Mouse (Mus musculus) lung, embryonic 14.5 days (tissue): ENCODE data around the gene Nit2. TPM values are rescaled to one million over a fixed set of nuclear protein-coding genes. Genes with fewer than 3 reads are reported as not detected.

Source experiments
- ATAC-seq: fragments of 200-750 bp; cut with Nextera tagmentation; 2 replicates; pipeline ENCODE4 v1.8.0; 2017; ENCODE audit warnings: mild to moderate bottlenecking, moderate TSS enrichment, moderate library complexity; ENCODE audit not compliant: insufficient read depth
- DNase-seq: peaks from one replicate; pipeline ENCODE4 v3.0.0-alpha.2; 2015
- H3K27ac ChIP-seq: fragments of 300-500 bp; sonication (generic); 2 replicates; pipeline ENCODE4 v1.5.1; 2014; ENCODE audit warnings: low read depth, mild to moderate bottlenecking, moderate library complexity
- H3K27me3 ChIP-seq: fragments of 300-500 bp; sonication (generic); 2 replicates; pipeline ENCODE4 v1.6.1; 2014; ENCODE audit warnings: low read length, control low read depth; ENCODE audit not compliant: insufficient read depth
- H3K36me3 ChIP-seq: fragments of 300-500 bp; sonication (generic); 2 replicates; pipeline ENCODE4 v1.6.1; 2014; ENCODE audit warnings: control low read depth; ENCODE audit not compliant: insufficient read depth
- H3K4me1 ChIP-seq: fragments of 300-500 bp; sonication (generic); 2 replicates; pipeline ENCODE4 v1.6.1; 2014; ENCODE audit warnings: antibody characterized with exemption, control low read depth; ENCODE audit not compliant: insufficient read depth
- H3K4me2 ChIP-seq: fragments of 300-500 bp; sonication (generic); 2 replicates; pipeline ENCODE4 v1.6.1; 2014; ENCODE audit warnings: mild to moderate bottlenecking
- H3K4me3 ChIP-seq: fragments of 300-500 bp; sonication (generic); 2 replicates; pipeline ENCODE4 v1.5.1; 2014; ENCODE audit warnings: low read depth, low read length
- H3K9ac ChIP-seq: fragments of 300-500 bp; sonication (generic); 2 replicates; pipeline ENCODE4 v1.6.1; 2014
- H3K9me3 ChIP-seq: fragments of 300-500 bp; sonication (generic); 2 replicates; pipeline ENCODE4 v1.6.1; 2016; ENCODE audit warnings: low read depth, low read length, control low read depth
- CTCF ChIP-seq: IDR thresholded peaks from 2 replicates; pipeline ENCODE4 v1.5.1; 2016; ENCODE audit warnings: antibody characterized with exemption, low read depth
- WGBS: fragments of 180-500 bp; shearing (Covaris S2); extraction: QIAGEN DNeasy Blood & Tissue Kit; methylation state at CpG from one replicate; pipeline ENCODE4 v1.1.7; 2014; 5-methylcytosine and 5-hydroxymethylcytosine counted together
- polyA plus RNA-seq: library from polyadenylated mRNA; unstranded; fragments of >200 nt; fragmentation: Nextera tagmentation; extraction: Ambion mirVana; gene quantifications from 2 replicates; pipeline ENCODE4 v1.2.1, GENCODE M21; 2014

The Nit2 gene
- polyA plus RNA-seq, 1 experiment from 2014 or later: 75.4 TPM

DNA sequence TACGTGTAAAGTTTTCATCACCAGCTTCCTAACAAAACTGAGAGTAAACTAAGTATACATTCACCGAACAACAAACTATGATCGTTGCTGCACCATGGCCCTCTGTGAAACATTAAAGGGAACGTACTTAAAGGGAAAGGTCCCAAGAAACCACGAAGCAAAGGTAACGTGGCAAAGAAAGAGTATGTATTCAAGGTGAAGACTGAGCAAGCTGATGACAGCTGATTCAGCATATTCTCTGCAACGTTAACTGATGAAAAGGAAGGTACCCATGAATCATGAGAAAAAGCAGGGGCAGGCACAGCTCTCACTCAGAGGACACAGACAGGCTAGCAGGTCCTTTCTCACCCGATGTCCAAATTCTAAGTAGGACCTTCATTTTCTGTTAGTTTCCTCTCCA, 23.2 kb upstream of the Nit2 start:
- no peak overlapping the region for H3K27ac ChIP-seq
- no peak for TF ChIP-seq CTCF
- no peak overlapping the region for H3K4me2 ChIP-seq
- H3K9ac ChIP-seq: no peak overlapping the region
- no peaks in the 10 kb centered on the region for H3K4me1 ChIP-seq
- H3K27me3 ChIP-seq: no peaks in the 10 kb centered on the region
- H3K4me3 ChIP-seq: no peak overlapping the region
- H3K9me3 ChIP-seq: no peaks in the 10 kb centered on the region
- no peak for DNase-seq
- ATAC-seq: no peak
- WGBS: 83% methylated on average over 8 of the region's 8 CpGs
- peaks cover 23% of the 10 kb centered on the region for H3K36me3 ChIP-seq

DNA sequence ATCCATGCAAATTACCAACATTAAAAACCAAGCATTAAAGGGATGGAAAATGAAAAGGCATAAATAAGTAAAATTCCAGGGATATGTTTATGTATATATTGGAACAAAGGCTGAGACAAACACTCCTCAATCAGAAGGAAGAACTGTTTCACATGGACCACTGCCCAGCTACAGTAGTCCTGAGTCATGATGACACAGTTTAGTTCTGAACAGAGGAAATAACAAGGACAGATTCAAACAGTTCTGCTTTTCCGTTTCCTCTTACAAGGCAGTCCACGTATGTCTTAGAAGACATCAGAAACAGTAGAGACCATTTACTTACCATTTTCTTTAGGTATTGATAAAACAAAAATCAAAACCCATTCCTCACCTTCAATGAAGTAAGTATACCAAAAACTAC, 22.4 kb upstream of the Nit2 start:
- Histone ChIP-seq H3K27ac (no peak overlapping the region), H3K9me3 (no peaks in the 10 kb centered on the region), H3K4me3 (no peak overlapping the region), H3K27me3 (no peaks in the 10 kb centered on the region), H3K36me3 (peaks cover 23% of the 10 kb centered on the region), H3K4me2 (no peak overlapping the region), H3K9ac (no peak overlapping the region), H3K4me1 (no peaks in the 10 kb centered on the region)
- no peak for ATAC-seq
- DNase-seq: no peak
- no peak for TF ChIP-seq CTCF
- WGBS: 76% methylated on average over 2 of the region's 2 CpGs

DNA sequence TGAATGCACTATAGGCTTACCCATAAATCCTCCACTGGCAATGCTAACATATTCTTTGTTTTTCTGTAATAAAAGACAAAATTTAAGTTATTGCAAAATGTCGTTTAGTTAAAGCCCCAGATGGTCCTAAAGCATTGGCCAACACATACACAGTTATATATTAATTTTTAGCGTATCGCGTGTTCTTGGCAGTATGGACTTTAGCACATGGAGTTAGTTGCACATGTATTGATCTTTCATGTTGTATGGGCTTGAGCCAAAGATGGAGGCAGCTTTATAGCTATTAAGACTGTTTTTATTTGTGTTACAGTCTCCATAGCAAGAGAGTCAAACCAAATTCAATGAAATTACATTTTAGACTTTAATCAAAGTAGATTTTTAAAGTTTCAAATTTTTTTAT, 19.5 kb upstream of the Nit2 start:
- no peak for TF ChIP-seq CTCF
- no peaks in the 10 kb centered on the region for H3K4me1 ChIP-seq
- ATAC-seq (no peak), DNase-seq (no peak)
- H3K4me3 ChIP-seq: no peak overlapping the region
- H3K27ac ChIP-seq: no peak overlapping the region
- peaks cover 34% of the 10 kb centered on the region for H3K36me3 ChIP-seq
- 92% methylated on average over 4 of the region's 4 CpGs for WGBS
- no peaks in the 10 kb centered on the region for H3K27me3 ChIP-seq
- no peak overlapping the region for H3K9ac ChIP-seq
- H3K9me3 ChIP-seq: no peaks in the 10 kb centered on the region
- H3K4me2 ChIP-seq: no peak overlapping the region

DNA sequence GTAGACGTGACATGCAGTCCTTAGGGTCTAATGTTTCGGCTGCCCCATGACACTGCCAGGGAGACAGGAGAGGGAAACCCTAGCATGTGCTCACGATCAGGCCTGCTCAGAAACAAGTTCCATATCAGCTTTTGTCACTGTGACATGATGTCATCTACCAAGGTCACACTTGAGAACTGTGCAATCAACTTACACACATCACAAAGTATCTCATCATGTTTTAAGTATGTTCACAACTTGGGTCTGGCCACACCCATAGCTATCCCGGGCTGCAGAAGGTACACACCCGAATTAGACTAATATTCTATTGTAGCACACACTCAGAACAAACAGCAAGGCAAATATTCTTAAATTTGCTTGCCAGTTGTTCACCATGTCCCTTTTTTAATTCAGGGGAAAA, 14.9 kb upstream of the Nit2 start:
- no peak for TF ChIP-seq CTCF
- Histone ChIP-seq H3K9ac (no peak overlapping the region), H3K4me1 (no peaks in the 10 kb centered on the region), H3K4me2 (no peak overlapping the region), H3K9me3 (no peaks in the 10 kb centered on the region), H3K36me3 (peaks cover 41% of the 10 kb centered on the region), H3K27ac (no peak overlapping the region), H3K4me3 (no peak overlapping the region), H3K27me3 (no peaks in the 10 kb centered on the region)
- WGBS: 84% methylated on average over 5 of the region's 5 CpGs
- DNase-seq (no peak), ATAC-seq (no peak)

DNA sequence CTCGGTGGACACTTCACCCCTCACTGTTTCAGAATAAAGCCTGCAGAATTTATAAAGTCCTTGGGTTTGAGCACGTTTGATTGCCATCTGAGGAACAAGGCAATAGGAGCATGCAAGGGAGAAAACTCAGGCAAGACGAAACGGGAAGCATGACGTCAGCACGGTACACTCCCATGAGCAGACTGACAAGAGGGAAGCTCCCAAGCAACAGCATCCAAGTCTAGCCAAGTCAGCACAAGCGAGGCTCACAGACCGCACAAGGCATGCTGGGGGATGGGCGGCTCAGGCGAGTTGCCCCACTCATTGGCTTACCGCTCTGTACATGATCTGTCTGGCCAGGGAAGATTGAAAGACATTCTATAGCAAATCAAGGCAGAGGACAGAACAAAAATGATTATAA, 14.0 kb upstream of the Nit2 start:
- Histone ChIP-seq H3K4me1 (no peaks in the 10 kb centered on the region), H3K4me2 (no peak overlapping the region), H3K36me3 (peaks cover 45% of the 10 kb centered on the region), H3K4me3 (no peak overlapping the region), H3K9ac (no peak overlapping the region), H3K27ac (no peak overlapping the region), H3K27me3 (no peaks in the 10 kb centered on the region), H3K9me3 (no peaks in the 10 kb centered on the region)
- TF ChIP-seq CTCF: no peak
- ATAC-seq: no peak
- 77% methylated on average over 11 of the region's 11 CpGs for WGBS
- peak; percentile 15 for DNase-seq

DNA sequence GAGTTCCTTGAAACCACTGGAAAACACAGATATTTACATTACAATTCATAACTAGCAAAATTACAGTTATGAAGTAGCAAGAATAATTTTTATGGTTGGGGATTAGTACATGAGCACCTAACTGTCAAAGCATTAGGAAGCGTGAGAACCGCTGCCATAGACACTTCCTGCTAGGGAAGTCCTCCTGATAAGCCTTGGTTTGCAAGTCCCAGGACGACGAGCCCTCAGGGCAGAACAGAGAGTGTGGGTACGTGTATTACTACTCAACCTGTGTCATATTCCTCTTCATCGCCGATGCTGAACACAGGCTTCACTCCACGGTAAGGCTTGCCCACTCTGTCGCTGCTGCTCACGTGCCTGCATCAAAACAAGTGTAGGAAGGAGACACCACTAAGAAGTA, 10.5 kb upstream of the Nit2 start:
- no peak overlapping the region for H3K27ac ChIP-seq
- H3K4me1 ChIP-seq: no peaks in the 10 kb centered on the region
- no peaks in the 10 kb centered on the region for H3K27me3 ChIP-seq
- DNase-seq (no peak), ATAC-seq (no peak)
- H3K9me3 ChIP-seq: no peaks in the 10 kb centered on the region
- no peak overlapping the region for H3K4me2 ChIP-seq
- TF ChIP-seq CTCF: no peak
- H3K9ac ChIP-seq: no peak overlapping the region
- H3K4me3 ChIP-seq: no peak overlapping the region
- H3K36me3 ChIP-seq: peaks cover 43% of the 10 kb centered on the region
- WGBS: 82% methylated on average over 10 of the region's 10 CpGs

DNA sequence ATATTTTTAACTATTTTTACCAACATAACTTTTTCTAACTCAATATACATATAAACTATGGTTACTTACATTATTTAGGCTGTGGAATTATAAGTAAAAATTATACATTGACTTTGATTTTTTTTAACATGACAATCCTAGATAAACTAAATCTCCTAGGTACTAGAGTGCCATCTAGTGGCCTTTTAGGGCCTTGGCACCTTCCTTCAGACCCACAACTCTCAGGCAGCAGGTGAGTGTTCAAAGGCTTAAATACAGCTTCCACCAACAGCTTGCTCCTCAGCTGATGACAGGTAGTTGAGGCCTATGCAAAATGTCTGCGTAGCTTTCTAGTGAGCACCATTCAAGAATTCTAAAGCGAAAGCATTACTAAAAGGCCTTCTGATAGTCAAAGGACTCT, 10.1 kb upstream of the Nit2 start:
- no peak for ATAC-seq
- H3K9ac ChIP-seq: no peak overlapping the region
- no peaks in the 10 kb centered on the region for H3K9me3 ChIP-seq
- H3K4me2 ChIP-seq: no peak overlapping the region
- H3K27ac ChIP-seq: no peak overlapping the region
- no peaks in the 10 kb centered on the region for H3K27me3 ChIP-seq
- H3K36me3 ChIP-seq: peaks cover 42% of the 10 kb centered on the region
- 61% methylated on average over 2 of the region's 2 CpGs for WGBS
- no peak overlapping the region for H3K4me3 ChIP-seq
- peak; percentile 83 for DNase-seq
- TF ChIP-seq CTCF: peak; percentile 70
- H3K4me1 ChIP-seq: no peaks in the 10 kb centered on the region

DNA sequence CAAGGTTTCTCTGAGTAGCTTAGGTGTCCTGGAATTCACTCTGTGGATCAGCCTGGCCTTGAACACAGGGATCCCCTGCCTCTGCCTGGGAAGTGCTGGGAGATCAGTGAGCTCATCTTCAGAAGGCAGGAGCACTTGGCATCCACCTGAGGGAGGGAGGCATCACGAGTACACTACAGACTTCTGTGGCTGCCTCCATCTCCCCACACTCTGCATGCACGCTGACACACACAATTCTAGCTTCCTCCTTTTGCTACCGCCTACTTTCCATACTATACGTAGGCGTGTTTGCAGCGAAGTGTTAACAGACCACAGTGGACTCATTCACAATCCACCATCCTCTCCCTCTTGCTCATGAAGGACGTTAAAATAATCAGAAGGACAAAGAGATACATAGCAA, 9.1 kb upstream of the Nit2 start:
- 82% methylated on average over 7 of the region's 7 CpGs for WGBS
- H3K36me3 ChIP-seq: peaks cover 34% of the 10 kb centered on the region

More for the DNA sequence above, 9.1 kb upstream of the Nit2 start:
- Histone ChIP-seq H3K9me3 (no peaks in the 10 kb centered on the region), H3K9ac (no peak overlapping the region), H3K27ac (no peak overlapping the region), H3K4me2 (no peak overlapping the region), H3K4me1 (no peaks in the 10 kb centered on the region), H3K27me3 (no peaks in the 10 kb centered on the region), H3K4me3 (no peak overlapping the region)
- DNase-seq (no peak), ATAC-seq (no peak)
- no peak for TF ChIP-seq CTCF
